Mouse (Mus musculus) small intestine, adult 2 months (tissue): ENCODE results near the gene Mgst2. TPM values are rescaled to one million over a fixed set of nuclear protein-coding genes. Genes with fewer than 3 reads are reported as not detected.

Experiments
- H3K27ac ChIP-seq: fragments of 200-500 bp; 2 replicates; pipeline ENCODE4 v1.5.1; 2012; ENCODE audit warnings: low read depth, low read length, control low read depth, inconsistent platforms; ENCODE audit not compliant: insufficient read depth
- H3K27me3 ChIP-seq: fragments of 200-500 bp; 2 replicates; pipeline ENCODE4 v1.6.1; 2012; ENCODE audit warnings: mild to moderate bottlenecking, moderate library complexity, low read length, inconsistent platforms; ENCODE audit not compliant: control insufficient read depth, insufficient read depth
- H3K36me3 ChIP-seq: fragments of 200-500 bp; 2 replicates; pipeline ENCODE4 v1.6.1; 2012; ENCODE audit warnings: mild to moderate bottlenecking, low read length, control low read depth, inconsistent platforms; ENCODE audit not compliant: control insufficient read depth, insufficient read depth
- H3K4me1 ChIP-seq: fragments of 200-500 bp; 2 replicates; pipeline ENCODE4 v1.6.1; 2012; ENCODE audit warnings: low read length, inconsistent platforms, mixed read lengths; ENCODE audit not compliant: control insufficient read depth, insufficient read depth, insufficient read length
- H3K4me3 ChIP-seq: fragments of 200-500 bp; 2 replicates; pipeline ENCODE4 v1.5.1; 2012; ENCODE audit warnings: low read depth, mild to moderate bottlenecking, control low read depth, inconsistent platforms, low read length, moderate library complexity
- CTCF ChIP-seq: fragments of 200-500 bp; IDR thresholded peaks from 2 replicates; pipeline ENCODE4 v1.5.1; 2012; ENCODE audit warnings: low read depth, mild to moderate bottlenecking, control low read depth, inconsistent platforms, low read length, moderate library complexity, mixed read lengths; ENCODE audit not compliant: insufficient replicate concordance, insufficient read length; ENCODE audit errors: extremely low read depth
- POLR2A ChIP-seq: fragments of 200-500 bp; IDR thresholded peaks from 2 replicates; pipeline ENCODE4 v1.6.1; 2012; ENCODE audit warnings: low read depth, mild to moderate bottlenecking, control low read depth, inconsistent platforms, low read length, moderate library complexity
- WGBS: fragments of 180-500 bp; shearing (Covaris S2); methylation state at CpG from one replicate; pipeline ENCODE4 v1.1.7; 2018; 5-methylcytosine and 5-hydroxymethylcytosine counted together
- polyA plus RNA-seq: library from polyadenylated mRNA; depleted of rRNA; stranded (reverse); fragments of >200 nt; gene quantifications from 2 replicates; pipeline ENCODE4 v1.2.3, GENCODE M21; 2012

Mgst2 gene
- polyA plus RNA-seq, 1 experiment: 19.1 TPM

- no peak overlapping the region for H3K27ac ChIP-seq
- 61% methylated on average over 10 of the region's 10 CpGs for WGBS
- TF ChIP-seq POLR2A: no peak
- no peak for TF ChIP-seq CTCF
- no peaks in the 10 kb centered on the region for H3K36me3 ChIP-seq
- H3K4me1 ChIP-seq: peaks cover 9% of the 10 kb centered on the region; the same call in 1 of the 2 replicates
- no peak overlapping the region for H3K4me3 ChIP-seq
- H3K27me3 ChIP-seq: no peaks in the 10 kb centered on the region
Measured at GRCm38 (mm10) chr3:51646301-51646700, 13.9 kb upstream of the Mgst2 start.

- no peak overlapping the region for H3K4me3 ChIP-seq
- 82% methylated on average over 4 of the region's 4 CpGs for WGBS
- no peaks in the 10 kb centered on the region for H3K27me3 ChIP-seq
- peaks cover 9% of the 10 kb centered on the region; the same call in 1 of the 2 replicates for H3K4me1 ChIP-seq
- no peak overlapping the region for H3K27ac ChIP-seq
- TF ChIP-seq POLR2A: no peak
- TF ChIP-seq CTCF: no peak
- H3K36me3 ChIP-seq: no peaks in the 10 kb centered on the region
Measured at GRCm38 (mm10) chr3:51647356-51647755, 12.8 kb upstream of the Mgst2 start.

GRCm38 (mm10) chr3:51648037-51648664 lies 12.0 kb upstream of the Mgst2 start:
- Histone ChIP-seq H3K36me3 (no peaks in the 10 kb centered on the region), H3K27ac (no peak overlapping the region), H3K27me3 (no peaks in the 10 kb centered on the region), H3K4me3 (no peak overlapping the region), H3K4me1 (peaks cover 14% of the 10 kb centered on the region; the same call in 1 of the 2 replicates)
- TF ChIP-seq POLR2A: no peak
- TF ChIP-seq CTCF: peak; percentile 89; the same call in 1 of the 2 replicates
- 38% methylated on average over 15 of the region's 15 CpGs for WGBS

DNA sequence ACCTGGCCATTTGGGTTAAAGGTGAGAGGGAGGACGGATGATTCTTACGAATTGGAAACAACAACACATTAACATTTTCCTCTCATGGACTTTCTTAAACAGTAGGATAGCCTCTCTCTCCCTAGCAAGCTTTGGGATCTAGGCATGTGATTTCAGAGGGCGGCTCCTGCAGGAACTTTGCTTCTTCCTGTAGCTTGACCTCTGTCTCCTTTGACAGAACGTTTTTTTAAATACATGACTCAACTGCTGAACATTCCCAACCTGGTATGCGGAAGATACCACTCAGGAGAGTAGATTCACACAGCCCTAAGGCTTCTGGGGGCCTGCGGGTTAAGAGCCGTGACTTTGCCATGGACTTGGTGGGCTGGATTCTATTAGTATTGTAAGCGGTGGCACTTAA lies 10.7 kb upstream of the Mgst2 start:
- WGBS: 49% methylated on average over 8 of the region's 8 CpGs
- no peak for TF ChIP-seq POLR2A
- no peak for TF ChIP-seq CTCF
- peak overlapping the region; percentile 36 for H3K27ac ChIP-seq
- no peaks in the 10 kb centered on the region for H3K27me3 ChIP-seq
- H3K4me3 ChIP-seq: no peak overlapping the region
- H3K36me3 ChIP-seq: no peaks in the 10 kb centered on the region
- H3K4me1 ChIP-seq: peaks cover 20% of the 10 kb centered on the region; the same call in 1 of the 2 replicates

DNA sequence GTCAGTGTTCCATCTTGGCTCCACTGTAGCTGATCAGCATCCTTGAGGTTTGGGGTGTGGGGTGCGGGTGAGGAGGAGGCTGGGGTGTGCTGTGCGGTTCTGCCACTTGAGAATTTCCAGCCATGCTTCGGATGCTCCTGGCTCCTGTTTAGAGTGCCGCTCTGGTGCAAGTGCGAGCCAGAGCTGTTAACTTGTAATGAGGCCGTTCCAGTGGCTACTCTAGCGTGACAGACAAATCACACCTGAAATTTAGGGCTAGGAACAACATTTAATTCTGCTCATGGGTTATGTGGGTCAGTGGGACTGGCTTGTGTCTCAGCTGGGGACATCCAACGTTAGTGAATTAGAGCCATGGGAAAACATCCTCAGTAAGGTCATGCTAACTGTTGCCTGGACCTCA lies 10.2 kb upstream of the Mgst2 start:
- WGBS: 88% methylated on average over 8 of the region's 8 CpGs
- peak overlapping the region; percentile 36 for H3K27ac ChIP-seq
- TF ChIP-seq CTCF: no peak
- TF ChIP-seq POLR2A: no peak
- H3K4me1 ChIP-seq: peaks cover 20% of the 10 kb centered on the region; the same call in 1 of the 2 replicates
- H3K36me3 ChIP-seq: no peaks in the 10 kb centered on the region
- H3K4me3 ChIP-seq: no peak overlapping the region
- no peaks in the 10 kb centered on the region for H3K27me3 ChIP-seq

GRCm38 (mm10) chr3:51651149-51651548 lies 9.0 kb upstream of the Mgst2 start:
- no peak overlapping the region for H3K4me3 ChIP-seq
- H3K27ac ChIP-seq: no peak overlapping the region
- H3K27me3 ChIP-seq: no peaks in the 10 kb centered on the region
- H3K36me3 ChIP-seq: no peaks in the 10 kb centered on the region
- TF ChIP-seq CTCF: no peak
- no peak for TF ChIP-seq POLR2A
- WGBS: 83% methylated on average over 2 of the region's 2 CpGs
- H3K4me1 ChIP-seq: peaks cover 20% of the 10 kb centered on the region; the same call in 1 of the 2 replicates

DNA sequence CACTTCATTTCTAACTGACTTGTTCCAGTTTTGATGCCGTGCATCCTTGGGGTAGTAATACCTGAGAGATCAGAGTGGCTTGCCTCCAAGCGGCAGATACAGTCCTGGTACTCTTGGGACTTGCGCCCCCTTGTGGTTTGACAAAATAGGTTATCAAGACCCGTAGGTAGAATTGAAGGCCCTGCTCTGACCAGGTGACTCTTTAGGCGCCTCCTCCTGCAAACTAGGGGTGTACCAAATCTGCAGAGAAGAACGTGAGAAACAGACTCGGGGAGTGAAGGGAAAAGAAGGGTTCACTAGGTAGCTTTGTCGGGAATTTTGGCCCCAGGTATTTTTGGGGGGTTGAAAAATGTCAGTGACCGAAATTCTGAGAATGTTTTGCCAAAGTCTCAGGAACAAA lies 7.9 kb upstream of the Mgst2 start:
- H3K4me1 ChIP-seq: peaks cover 20% of the 10 kb centered on the region; the same call in 1 of the 2 replicates
- H3K4me3 ChIP-seq: peak overlapping the region; percentile 17; the same call in 1 of the 2 replicates
- TF ChIP-seq CTCF (peak; percentile 86; the same call in 1 of the 2 replicates), POLR2A (no peak)
- peak overlapping the region; percentile 52 for H3K27ac ChIP-seq
- no peaks in the 10 kb centered on the region for H3K27me3 ChIP-seq
- H3K36me3 ChIP-seq: no peaks in the 10 kb centered on the region
- 2% methylated on average over 9 of the region's 9 CpGs for WGBS

- no peaks in the 10 kb centered on the region for H3K36me3 ChIP-seq
- WGBS: 6% methylated on average over 9 of the region's 9 CpGs
- H3K27ac ChIP-seq: peak overlapping the region; percentile 52
- H3K27me3 ChIP-seq: no peaks in the 10 kb centered on the region
- TF ChIP-seq CTCF (no peak), POLR2A (no peak)
- H3K4me1 ChIP-seq: peaks cover 20% of the 10 kb centered on the region; the same call in 1 of the 2 replicates
- peak overlapping the region; percentile 39 for H3K4me3 ChIP-seq
Measured at GRCm38 (mm10) chr3:51652701-51653100, 7.5 kb upstream of the Mgst2 start.
